Mouse (Mus musculus): ENCODE data around the gene Igfbp7. TPM values are rescaled to one million over a fixed set of nuclear protein-coding genes. Genes with fewer than 3 reads are reported as not detected.

The Igfbp7 gene
- total and polyA plus RNA-seq, 3 experiments: 0.17 to 0.70 (median 0.35) TPM

DNA sequence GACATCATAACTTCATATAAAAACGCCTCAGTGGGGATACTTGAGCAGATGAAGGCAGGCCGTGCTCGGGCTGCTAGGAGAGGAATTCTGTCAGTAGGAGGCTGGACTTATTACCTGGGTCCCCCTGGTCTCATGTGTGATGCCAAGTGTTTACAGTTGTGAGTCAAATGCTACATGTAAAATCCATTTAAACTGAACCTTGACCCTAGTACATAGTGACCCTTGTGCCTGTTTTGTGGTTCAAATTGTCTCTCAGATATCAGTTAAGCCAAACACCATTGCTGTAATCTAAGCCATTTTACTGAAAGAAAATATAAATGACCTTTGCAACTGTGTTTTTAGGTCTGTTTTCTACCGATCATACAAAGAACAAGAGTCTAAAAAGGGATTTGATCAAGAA lies 67.8 kb downstream of the Igfbp7 start:
- no peak for TF ChIP-seq BHLHE40 (IDR thresholded peaks at IDR 0.05; ENCODE audit: low read depth, low read length)
- TF ChIP-seq ZC3H11A (IDR thresholded peaks at IDR 0.05; ENCODE audit: low read depth, low read length): no peak
- no peak for TF ChIP-seq NRF1 (IDR thresholded peaks at IDR 0.05; ENCODE audit: low read depth, low read length)
- no peak for TF ChIP-seq CTCF (conservative IDR thresholded peaks at IDR 0.05 in 1 of 2, IDR thresholded peaks at IDR 0.05 in 1 of 2; ENCODE audit: low read depth in 2 of 2, low read length in 2 of 2)
- no peak for TF ChIP-seq ETS1 (conservative IDR thresholded peaks at IDR 0.05; ENCODE audit: low read depth, low read length)
- TF ChIP-seq MAFK (IDR thresholded peaks at IDR 0.05; ENCODE audit: insufficient replicate concordance, low read length): no peak
- no peak for TF ChIP-seq ELF1 (IDR thresholded peaks at IDR 0.05; ENCODE audit: low read depth, low read length)
- TF ChIP-seq TBP (conservative IDR thresholded peaks at IDR 0.05; ENCODE audit: low read depth, low read length): no peak
- TF ChIP-seq KAT2A (IDR thresholded peaks at IDR 0.05; ENCODE audit: insufficient replicate concordance, low read length): no peak
- TF ChIP-seq MYC (IDR thresholded peaks at IDR 0.05; ENCODE audit: low read depth, low read length): no peak
- Histone ChIP-seq H3K79me2 (replicated peaks; ENCODE audit: control insufficient read depth, extremely low read depth, insufficient read depth, poor library complexity, severe bottlenecking) (no peaks in the 10 kb centered on the region; the same call in 1 of the 2 replicates), H3K27ac (ENCODE audit: insufficient read depth, low read depth) (no peak overlapping the region), H3K4me2 (ENCODE audit: insufficient read depth, low read depth, poor library complexity, severe bottlenecking) (no peak overlapping the region), H3K9ac (ENCODE audit: insufficient read depth, low read depth) (no peak overlapping the region), H3K4me1 (ENCODE audit: control insufficient read depth in 1 of 2, insufficient read depth in 2 of 2) (no peaks in the 10 kb centered on the region), H3K9me3 (replicated peaks; ENCODE audit: low read length) (no peaks in the 10 kb centered on the region), H3K27me3 (replicated peaks) (no peaks in the 10 kb centered on the region), H3K4me3 (replicated peaks in 1 of 3; ENCODE audit: low read depth in 2 of 3, low read length in 2 of 3, poor library complexity in 1 of 3) (no peak overlapping the region), H3K36me3 (replicated peaks in 1 of 2; ENCODE audit: control insufficient read depth in 1 of 2, insufficient read depth in 1 of 2, low read length in 1 of 2) (peaks cover 74 to 97% of the 10 kb centered on the region in 2 experiments)
- dilution Hi-C loops (cut with MboI; ENCODE audit: extremely low pct_ligation_motif_present, extremely low pct_unique_long_range_greater_than_20kb, low sequenced_read_pairs) (no loop called here), in situ Hi-C loops (cut with MboI; ENCODE audit: low pct_ligation_motif_present, low pct_unique_long_range_greater_than_20kb, low sequenced_read_pairs) (no loop called here)
- DNase-seq (ENCODE audit: extremely low read depth): no peak

DNA sequence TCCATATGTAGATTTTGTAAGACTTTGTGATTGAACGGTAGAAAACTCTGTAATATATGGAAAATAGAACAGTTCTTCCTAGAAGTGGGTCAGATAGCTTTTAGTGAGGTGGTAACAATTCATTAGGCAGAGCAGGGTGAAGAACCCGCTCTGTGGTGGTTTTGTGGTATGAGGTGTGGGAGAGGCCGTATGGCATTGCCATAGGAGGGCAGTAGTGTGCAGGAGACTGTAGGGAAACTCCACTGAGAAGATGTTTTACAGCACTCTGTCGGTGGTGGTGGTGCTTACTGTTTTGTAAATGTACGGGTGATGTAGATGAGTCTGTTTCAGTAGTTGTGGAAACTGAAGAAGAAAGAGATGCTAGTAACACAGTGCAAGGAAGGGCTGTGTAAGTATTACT lies 77.7 kb downstream of the Igfbp7 start:
- H3K79me2 ChIP-seq (replicated peaks; ENCODE audit: control insufficient read depth, extremely low read depth, insufficient read depth, poor library complexity, severe bottlenecking): peaks cover 3% of the 10 kb centered on the region; the same call in 1 of the 2 replicates
- peaks cover 69 to 92% of the 10 kb centered on the region in 2 experiments for H3K36me3 ChIP-seq (replicated peaks in 1 of 2; ENCODE audit: control insufficient read depth in 1 of 2, insufficient read depth in 1 of 2, low read length in 1 of 2)
- peak; percentile 46 for DNase-seq (ENCODE audit: extremely low read depth)
- no peak overlapping the region for H3K4me2 ChIP-seq (ENCODE audit: insufficient read depth, low read depth, poor library complexity, severe bottlenecking)
- TF ChIP-seq CTCF (conservative IDR thresholded peaks at IDR 0.05 in 1 of 2, IDR thresholded peaks at IDR 0.05 in 1 of 2; ENCODE audit: low read depth in 2 of 2, low read length in 2 of 2) (peak in 1 of 2 experiments; percentile 60; a peak in 2 of 4 replicates), SMC3 (IDR thresholded peaks at IDR 0.05; ENCODE audit: low read depth, low read length) (peak; percentile 29; the same call in 1 of the 2 replicates), RAD21 (IDR thresholded peaks at IDR 0.05; ENCODE audit: low read depth, low read length) (peak; percentile 15), POLR2A (IDR thresholded peaks at IDR 0.05; ENCODE audit: low read depth, low read length) (no peak), USF1 (IDR thresholded peaks at IDR 0.05; ENCODE audit: low read depth, low read length) (no peak)
- no peaks in the 10 kb centered on the region for H3K9me3 ChIP-seq (replicated peaks; ENCODE audit: low read length)
- no peak overlapping the region for H3K9ac ChIP-seq (ENCODE audit: insufficient read depth, low read depth)
- in situ Hi-C loops (cut with MboI; ENCODE audit: low pct_ligation_motif_present, low pct_unique_long_range_greater_than_20kb, low sequenced_read_pairs): no loop called here
- dilution Hi-C loops (cut with MboI; ENCODE audit: extremely low pct_ligation_motif_present, extremely low pct_unique_long_range_greater_than_20kb, low sequenced_read_pairs): no loop called here
- peaks cover 2 to 5% of the 10 kb centered on the region in 2 experiments; a peak in 2 of 4 replicates for H3K4me1 ChIP-seq (ENCODE audit: control insufficient read depth in 1 of 2, insufficient read depth in 2 of 2)
- no peaks in the 10 kb centered on the region for H3K27me3 ChIP-seq (replicated peaks)
- no peak overlapping the region for H3K27ac ChIP-seq (ENCODE audit: insufficient read depth, low read depth)
- no peak overlapping the region for H3K4me3 ChIP-seq (replicated peaks in 1 of 3; ENCODE audit: low read depth in 2 of 3, low read length in 2 of 3, poor library complexity in 1 of 3)

GRCm38 (mm10) chr5:77324936-77325335 lies 82.9 kb downstream of the Igfbp7 start:
- dilution Hi-C loops (cut with MboI; ENCODE audit: extremely low pct_ligation_motif_present, extremely low pct_unique_long_range_greater_than_20kb, low sequenced_read_pairs): no loop called here
- no peaks in the 10 kb centered on the region for H3K9me3 ChIP-seq (replicated peaks; ENCODE audit: low read length)

More at GRCm38 (mm10) chr5:77324936-77325335, 82.9 kb downstream of the Igfbp7 start:
- no peak for DNase-seq (ENCODE audit: extremely low read depth)
- no peak overlapping the region for H3K9ac ChIP-seq (ENCODE audit: insufficient read depth, low read depth)
- no peak for TF ChIP-seq CHD1 (IDR thresholded peaks at IDR 0.05; ENCODE audit: low read depth, low read length)
- TF ChIP-seq MEF2A (IDR thresholded peaks at IDR 0.05; ENCODE audit: borderline replicate concordance, low read depth, low read length): no peak
- no peak for TF ChIP-seq ELF1 (IDR thresholded peaks at IDR 0.05; ENCODE audit: low read depth, low read length)
- no peak for TF ChIP-seq BHLHE40 (IDR thresholded peaks at IDR 0.05; ENCODE audit: low read depth, low read length)
- no peak for TF ChIP-seq SMC3 (IDR thresholded peaks at IDR 0.05; ENCODE audit: low read depth, low read length)
- no peak for TF ChIP-seq KAT2A (IDR thresholded peaks at IDR 0.05; ENCODE audit: insufficient replicate concordance, low read length)
- TF ChIP-seq MAFK (IDR thresholded peaks at IDR 0.05; ENCODE audit: insufficient replicate concordance, low read length): no peak
- TF ChIP-seq HCFC1 (IDR thresholded peaks at IDR 0.05; ENCODE audit: low read depth, low read length): no peak
- peaks cover 0 to 2% of the 10 kb centered on the region in 2 experiments; a peak in 2 of 4 replicates for H3K4me1 ChIP-seq (ENCODE audit: control insufficient read depth in 1 of 2, insufficient read depth in 2 of 2)
- no peak overlapping the region for H3K4me3 ChIP-seq (replicated peaks in 1 of 3; ENCODE audit: low read depth in 2 of 3, low read length in 2 of 3, poor library complexity in 1 of 3)
- in situ Hi-C loops (cut with MboI; ENCODE audit: low pct_ligation_motif_present, low pct_unique_long_range_greater_than_20kb, low sequenced_read_pairs): no loop called here
- H3K27ac ChIP-seq (ENCODE audit: insufficient read depth, low read depth): no peak overlapping the region
- peaks cover 72 to 95% of the 10 kb centered on the region in 2 experiments for H3K36me3 ChIP-seq (replicated peaks in 1 of 2; ENCODE audit: control insufficient read depth in 1 of 2, insufficient read depth in 1 of 2, low read length in 1 of 2)
- no peak overlapping the region for H3K4me2 ChIP-seq (ENCODE audit: insufficient read depth, low read depth, poor library complexity, severe bottlenecking)
- H3K79me2 ChIP-seq (replicated peaks; ENCODE audit: control insufficient read depth, extremely low read depth, insufficient read depth, poor library complexity, severe bottlenecking): no peaks in the 10 kb centered on the region; the same call in 1 of the 2 replicates
- no peaks in the 10 kb centered on the region for H3K27me3 ChIP-seq (replicated peaks)

Data from CH12.LX (cell line).